Mouse (Mus musculus) retina, adult 2 months (tissue): ENCODE data around the gene Fbln1.
A peak's percentile ranks its signal among the peaks of the same experiment; 100 is the strongest.
"Not testable (repeated sequence)": the region's sequence is repeated elsewhere in the genome, so short reads cannot be mapped to it uniquely, and the experiment has no call there.

ENCODE experiments used
- DNase-seq: peaks from one replicate; pipeline ENCODE4 v3.0.0-alpha.2; 2012; ENCODE audit warnings: low read depth, low spot score

Fbln1 gene

GRCm38 (mm10) chr15:85295544-85295943, 89.8 kb downstream of the Fbln1 start:
- DNase-seq, result no peak

- no peak for DNase-seq
Observed at GRCm38 (mm10) chr15:85295977-85296376, 90.2 kb downstream of the Fbln1 start.

- DNase-seq, result no peak
Observed at GRCm38 (mm10) chr15:85296538-85296937, 90.8 kb downstream of the Fbln1 start.

- no peak for DNase-seq
Observed at GRCm38 (mm10) chr15:85298167-85298781, 92.5 kb downstream of the Fbln1 start.

- DNase-seq, result no peak
Observed at GRCm38 (mm10) chr15:85298946-85299345, 93.2 kb downstream of the Fbln1 start.

GRCm38 (mm10) chr15:85303241-85303640, 97.5 kb downstream of the Fbln1 start:
- no peak for DNase-seq

GRCm38 (mm10) chr15:85303976-85304375, 98.2 kb downstream of the Fbln1 start:
- no peak for DNase-seq

GRCm38 (mm10) chr15:85307061-85307660, 101.4 kb downstream of the Fbln1 start:
- DNase-seq, result no peak

- no peak for DNase-seq
Observed at GRCm38 (mm10) chr15:85311058-85311657, 105.4 kb downstream of the Fbln1 start.

GRCm38 (mm10) chr15:85315378-85316025, 109.8 kb downstream of the Fbln1 start:
- DNase-seq, result peak; percentile 37

GRCm38 (mm10) chr15:85316342-85317140, 110.8 kb downstream of the Fbln1 start:
- no peak for DNase-seq

GRCm38 (mm10) chr15:85319924-85320668, 114.3 kb downstream of the Fbln1 start:
- DNase-seq, result no peak

GRCm38 (mm10) chr15:85323214-85323613, 117.5 kb downstream of the Fbln1 start:
- DNase-seq, result no peak

GRCm38 (mm10) chr15:85324426-85324825, 118.7 kb downstream of the Fbln1 start:
- DNase-seq, result no peak

- DNase-seq, result no peak
Observed at GRCm38 (mm10) chr15:85327808-85328207, 122.1 kb downstream of the Fbln1 start.

- DNase-seq, result not testable (repeated sequence)
Observed at GRCm38 (mm10) chr15:85328455-85328854, 122.7 kb downstream of the Fbln1 start.

GRCm38 (mm10) chr15:85329096-85329495, 123.3 kb downstream of the Fbln1 start:
- DNase-seq, result no peak

- no peak for DNase-seq
Observed at GRCm38 (mm10) chr15:85330024-85330423, 124.3 kb downstream of the Fbln1 start.

- DNase-seq, result not testable (repeated sequence)
Observed at GRCm38 (mm10) chr15:85333511-85333910, 127.8 kb downstream of the Fbln1 start.

- no peak for DNase-seq
Observed at GRCm38 (mm10) chr15:85334234-85334633, 128.5 kb downstream of the Fbln1 start.

- DNase-seq, result no peak
Observed at GRCm38 (mm10) chr15:85335671-85336300, 130.0 kb downstream of the Fbln1 start, which contains the start of gene Atxn10. Gene Atxn10, plus strand, starts transcription at chr15:85336245.
